Mouse (Mus musculus) midbrain, embryonic 11.5 days (tissue): ENCODE measurements around the gene Nedd4. TPM values are rescaled to one million over a fixed set of nuclear protein-coding genes. Genes with fewer than 3 reads are reported as not detected.
A peak's percentile ranks its signal among the peaks of the same experiment; 100 is the strongest.

Source experiments
- ATAC-seq: fragments of 200-750 bp; cut with Nextera tagmentation; 2 replicates; pipeline ENCODE4 v1.8.0; 2017; ENCODE audit warnings: moderate TSS enrichment, moderate library complexity; ENCODE audit not compliant: low FRiP score
- DNase-seq: peaks from one replicate; pipeline ENCODE4 v3.0.0; 2015; ENCODE audit warnings: low spot score; ENCODE audit errors: missing footprints
- H3K27ac ChIP-seq: fragments of 300-500 bp; sonication (generic); 2 replicates; pipeline ENCODE4 v1.5.1; 2014; ENCODE audit warnings: low read depth, low read length
- H3K27me3 ChIP-seq: fragments of 300-500 bp; sonication (generic); 2 replicates; pipeline ENCODE4 v1.6.1; 2014; ENCODE audit warnings: mild to moderate bottlenecking, low read length, moderate library complexity, mixed read lengths; ENCODE audit not compliant: control insufficient read depth, insufficient read depth
- H3K36me3 ChIP-seq: fragments of 300-500 bp; sonication (generic); 2 replicates; pipeline ENCODE4 v1.6.1; 2014; ENCODE audit warnings: mild to moderate bottlenecking, low read length, moderate library complexity, mixed read lengths; ENCODE audit not compliant: control insufficient read depth, insufficient read depth
- H3K4me1 ChIP-seq: fragments of 300-500 bp; sonication (generic); 2 replicates; pipeline ENCODE4 v1.6.1; 2014; ENCODE audit warnings: low read length; ENCODE audit not compliant: control insufficient read depth, insufficient read depth
- H3K4me2 ChIP-seq: fragments of 300-500 bp; sonication (generic); 2 replicates; pipeline ENCODE4 v1.6.1; 2014; ENCODE audit warnings: mild to moderate bottlenecking, moderate library complexity
- H3K4me3 ChIP-seq: fragments of 300-500 bp; sonication (generic); 2 replicates; pipeline ENCODE4 v1.5.1; 2014; ENCODE audit warnings: low read depth, low read length
- H3K9ac ChIP-seq: fragments of 300-500 bp; sonication (generic); 2 replicates; pipeline ENCODE4 v1.6.1; 2014; ENCODE audit warnings: low read length
- H3K9me3 ChIP-seq: fragments of 300-500 bp; sonication (generic); 2 replicates; pipeline ENCODE4 v1.6.1; 2016; ENCODE audit warnings: low read length; ENCODE audit not compliant: control insufficient read depth
- WGBS: fragments of 180-500 bp; shearing (Covaris S2); extraction: QIAGEN DNeasy Blood & Tissue Kit; methylation state at CpG from one replicate; pipeline ENCODE4 v1.1.7; 2014; 5-methylcytosine and 5-hydroxymethylcytosine counted together
- polyA plus RNA-seq: library from polyadenylated mRNA; unstranded; fragments of >200 nt; fragmentation: Nextera tagmentation; extraction: Ambion mirVana; gene quantifications from 2 replicates; pipeline ENCODE4 v1.2.1, GENCODE M21; 2014

Gene Nedd4
- polyA plus RNA-seq, 1 experiment from 2014 or later = 812 TPM

DNA sequence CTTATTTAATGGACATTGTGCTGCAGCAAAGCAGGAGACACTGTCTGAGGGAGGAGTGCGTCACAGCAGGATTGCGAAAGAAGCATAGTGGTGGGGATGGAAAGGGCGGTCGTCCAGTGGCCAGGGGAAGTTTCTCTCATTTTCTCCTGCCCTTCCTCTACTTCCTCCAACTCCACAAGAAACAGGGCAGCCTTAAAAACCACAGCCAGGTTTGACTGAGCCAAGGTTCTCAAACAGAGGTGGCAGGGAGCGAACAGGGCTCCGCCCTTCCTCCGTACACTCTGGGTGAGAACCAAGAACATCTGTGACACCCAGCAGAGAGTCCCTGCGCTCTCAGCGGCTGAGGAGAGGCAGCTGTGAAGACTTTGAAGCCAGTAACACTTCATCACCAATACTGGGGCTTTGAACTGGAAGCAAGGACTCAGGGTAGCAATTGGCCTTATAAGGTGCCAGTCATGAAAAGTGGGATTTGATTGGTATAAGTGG lies 135.0 kb downstream of the Nedd4 start:
- H3K27me3 ChIP-seq = no peaks in the 10 kb centered on the region
- peak; percentile 80 for DNase-seq
- no peaks in the 10 kb centered on the region for H3K36me3 ChIP-seq
- H3K4me1 ChIP-seq = no peaks in the 10 kb centered on the region
- 53% methylated on average over 9 of the region's 9 CpGs for WGBS
- no peak overlapping the region for H3K4me2 ChIP-seq
- no peak overlapping the region for H3K27ac ChIP-seq
- H3K9ac ChIP-seq = no peak overlapping the region
- no peak overlapping the region for H3K4me3 ChIP-seq
- H3K9me3 ChIP-seq = no peaks in the 10 kb centered on the region; the same call in 1 of the 2 replicates
- ATAC-seq = no peak

Other genes with a start within 250 kb of the Nedd4 start
- 48.8 and 57.0 TPM in 2 replicates for gene Mns1, start 224.3 kb upstream of the Nedd4 start, polyA plus RNA-seq
- gene Tex9, start 170.1 kb upstream of the Nedd4 start, polyA plus RNA-seq = 61.7 and 64.0 TPM in 2 replicates
- gene Rfx7, start 130.1 kb upstream of the Nedd4 start, polyA plus RNA-seq = 24.9 and 27.6 TPM in 2 replicates
- gene Prtg, start 144.5 kb downstream of the Nedd4 start, polyA plus RNA-seq = 5.1 and 6.2 TPM in 2 replicates